Mouse (Mus musculus): ENCODE measurements around the gene Slc25a33. TPM values are rescaled to one million over a fixed set of nuclear protein-coding genes. Genes with fewer than 3 reads are reported as not detected.
A peak's percentile ranks its signal among the peaks of the same experiment; 100 is the strongest.

Gene Slc25a33
- total RNA-seq, 2 experiments from 2014 or later, result 1.6 to 3.9 TPM

DNA sequence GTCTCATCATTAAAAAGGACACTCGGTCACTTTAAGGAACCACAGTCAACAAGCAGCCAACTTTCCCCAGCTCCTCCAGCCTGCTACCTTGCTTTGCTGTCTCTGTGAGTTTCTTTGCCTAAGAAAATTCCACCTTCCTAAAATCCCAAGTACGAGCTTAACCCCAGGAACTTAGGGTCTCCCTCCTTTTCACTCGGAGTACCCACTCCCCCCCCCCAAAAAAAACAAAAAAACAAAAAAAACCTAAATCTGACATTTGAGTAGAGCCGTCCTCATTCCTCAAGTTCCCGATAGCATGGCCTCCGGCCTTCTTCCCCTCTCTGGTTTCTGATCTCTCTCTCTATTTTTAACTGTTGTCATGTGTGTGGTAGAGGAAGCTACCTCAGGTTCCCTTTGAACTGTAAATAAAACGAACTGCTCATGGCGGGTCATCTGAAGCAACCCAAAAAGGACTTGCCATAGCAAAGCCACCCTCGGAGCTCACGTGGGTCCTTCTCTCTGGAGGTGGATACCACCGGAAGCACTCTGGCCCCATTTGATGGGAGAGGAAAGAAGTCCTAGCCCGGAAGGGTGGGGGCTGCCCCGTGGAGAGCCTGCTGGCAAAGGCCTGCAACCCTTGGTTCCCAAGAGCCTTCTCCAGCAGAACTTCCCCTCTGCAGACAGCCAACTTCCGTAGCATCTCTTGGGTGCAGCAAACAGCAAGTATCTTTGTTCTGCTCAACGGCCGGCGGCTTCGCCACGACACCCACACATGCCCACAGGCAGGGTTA, 71.7 kb downstream of the Slc25a33 start, which contains the start of gene Pik3cd:
Gene Pik3cd, minus strand, starts transcription at position 362 of the 770 bp plus-strand sequence.
- peak; percentile 57 for ATAC-seq (replicated peaks; ENCODE audit: poor library complexity, severe bottlenecking)

DNA sequence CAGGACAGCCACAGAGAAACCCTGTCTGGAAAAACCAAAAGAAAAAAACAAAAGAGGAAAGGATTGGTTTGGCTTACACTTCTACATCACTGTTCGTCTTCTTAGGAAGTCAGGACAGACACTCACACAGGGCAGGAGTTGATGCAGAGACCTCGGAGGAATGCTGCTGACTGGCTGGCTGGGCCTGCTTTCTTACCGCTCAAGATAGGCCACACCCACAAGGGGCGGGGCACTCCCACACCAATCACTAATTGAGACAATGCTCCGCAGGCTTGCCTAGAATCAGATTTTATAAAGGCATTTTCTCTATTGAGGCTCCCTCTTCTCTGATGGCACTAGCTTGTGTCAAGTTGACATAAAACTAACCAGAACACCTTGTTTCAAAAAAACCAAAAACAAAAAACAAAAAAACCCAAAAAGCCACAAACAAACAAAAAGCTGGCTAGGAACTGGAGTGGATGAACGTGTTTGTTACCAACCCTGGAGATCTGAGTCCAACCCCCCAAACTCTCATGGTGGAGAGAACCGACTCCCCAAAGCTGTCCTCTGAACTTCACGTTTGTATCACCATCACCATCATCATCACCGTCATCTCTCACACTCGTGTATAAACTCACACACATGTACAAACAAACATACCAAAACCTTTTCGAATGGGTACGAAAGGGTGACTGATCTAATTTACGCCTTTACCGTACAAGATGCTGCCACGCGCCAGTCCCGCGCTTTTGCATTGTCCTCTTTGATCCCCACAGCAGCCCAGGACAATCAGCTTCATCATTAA, 72.5 kb downstream of the Slc25a33 start:
- ATAC-seq (replicated peaks; ENCODE audit: poor library complexity, severe bottlenecking), result peak; percentile 14; the same call in 1 of the 2 replicates

DNA sequence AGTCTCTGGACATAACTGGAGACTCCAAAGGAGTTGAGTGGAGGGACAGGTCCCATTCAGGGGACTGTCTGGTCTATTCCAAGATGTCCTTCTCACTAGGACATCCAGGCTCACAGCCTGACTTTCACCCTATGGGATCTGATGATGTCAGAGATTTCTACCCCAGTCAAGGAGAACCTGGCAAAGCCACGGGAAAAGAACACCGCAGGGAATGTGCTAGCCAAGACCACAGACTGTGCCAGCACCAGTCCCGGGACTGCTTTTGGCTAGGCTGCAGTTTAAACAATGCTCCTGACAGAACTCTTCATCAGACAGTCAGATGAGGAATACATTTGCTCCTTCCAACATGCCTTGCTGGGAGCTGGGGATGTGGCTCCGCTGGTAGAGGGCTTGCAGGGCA, 74.1 kb downstream of the Slc25a33 start:
- ATAC-seq (replicated peaks; ENCODE audit: poor library complexity, severe bottlenecking), result no peak

DNA sequence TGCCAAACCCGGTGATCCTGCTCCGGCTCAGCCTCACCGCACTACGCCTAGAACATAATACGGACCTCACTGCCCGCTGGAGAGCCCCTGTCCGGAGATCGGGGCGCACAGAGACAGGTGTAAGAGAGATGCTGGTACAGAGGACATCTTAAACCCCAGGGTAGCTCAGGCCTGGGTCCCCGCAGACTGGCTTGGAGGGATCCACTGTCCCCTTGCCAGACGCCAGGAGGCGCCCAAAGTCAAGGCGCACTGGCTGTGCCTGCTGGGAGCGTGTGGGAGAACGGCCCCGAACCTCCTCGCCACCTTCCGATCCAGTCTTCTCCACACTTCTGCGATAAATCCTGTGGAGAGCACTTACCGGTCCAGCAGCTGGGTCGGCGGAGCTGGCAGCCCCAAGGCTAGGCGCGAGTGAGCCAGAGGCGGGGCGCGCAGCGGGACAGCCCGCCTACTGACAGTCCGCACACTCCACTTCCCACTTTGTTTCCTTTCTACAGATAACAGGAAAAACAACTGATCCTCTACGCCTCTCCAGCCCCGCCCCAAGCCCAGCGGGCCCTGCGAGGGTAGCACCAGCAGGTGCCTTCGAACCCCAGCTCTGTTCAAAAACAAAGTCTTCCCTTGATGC, 75.8 kb downstream of the Slc25a33 start:
- ATAC-seq (replicated peaks; ENCODE audit: poor library complexity, severe bottlenecking), result peak; percentile 31

DNA sequence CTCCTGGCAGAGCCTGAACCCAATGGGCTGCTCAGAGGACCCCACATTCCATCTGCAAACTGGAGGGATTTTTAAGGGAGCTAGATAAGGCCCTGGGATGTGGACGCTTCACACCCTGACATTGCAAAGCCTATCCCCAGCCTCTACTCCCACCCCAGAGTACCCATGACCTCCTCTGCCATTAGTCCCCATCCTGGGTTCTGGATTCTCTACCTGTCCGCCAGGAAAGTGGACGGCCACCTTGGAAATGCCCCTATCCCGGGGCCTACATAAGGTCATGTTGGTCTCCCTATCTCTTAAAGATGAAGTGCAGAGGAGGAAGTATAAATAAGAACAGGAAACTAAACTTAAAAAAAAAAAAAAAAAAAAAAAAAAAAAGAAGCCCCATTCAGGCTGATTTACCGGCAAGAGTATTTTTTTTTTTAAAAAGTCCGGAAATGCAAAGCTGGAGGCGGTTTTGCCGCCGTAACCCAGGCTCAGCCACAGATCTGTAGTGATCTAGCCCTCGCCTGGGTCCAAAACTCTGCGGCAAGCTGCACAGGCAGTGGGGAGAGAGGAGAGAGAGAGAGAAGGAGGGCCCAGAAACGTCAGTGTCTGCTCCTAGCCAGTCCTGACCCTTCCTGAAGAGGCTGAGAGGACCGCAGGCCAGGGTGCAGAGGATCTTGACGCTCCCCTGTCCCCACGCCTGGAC, 76.4 kb downstream of the Slc25a33 start:
- ATAC-seq (replicated peaks; ENCODE audit: poor library complexity, severe bottlenecking), result peak; percentile 38

DNA sequence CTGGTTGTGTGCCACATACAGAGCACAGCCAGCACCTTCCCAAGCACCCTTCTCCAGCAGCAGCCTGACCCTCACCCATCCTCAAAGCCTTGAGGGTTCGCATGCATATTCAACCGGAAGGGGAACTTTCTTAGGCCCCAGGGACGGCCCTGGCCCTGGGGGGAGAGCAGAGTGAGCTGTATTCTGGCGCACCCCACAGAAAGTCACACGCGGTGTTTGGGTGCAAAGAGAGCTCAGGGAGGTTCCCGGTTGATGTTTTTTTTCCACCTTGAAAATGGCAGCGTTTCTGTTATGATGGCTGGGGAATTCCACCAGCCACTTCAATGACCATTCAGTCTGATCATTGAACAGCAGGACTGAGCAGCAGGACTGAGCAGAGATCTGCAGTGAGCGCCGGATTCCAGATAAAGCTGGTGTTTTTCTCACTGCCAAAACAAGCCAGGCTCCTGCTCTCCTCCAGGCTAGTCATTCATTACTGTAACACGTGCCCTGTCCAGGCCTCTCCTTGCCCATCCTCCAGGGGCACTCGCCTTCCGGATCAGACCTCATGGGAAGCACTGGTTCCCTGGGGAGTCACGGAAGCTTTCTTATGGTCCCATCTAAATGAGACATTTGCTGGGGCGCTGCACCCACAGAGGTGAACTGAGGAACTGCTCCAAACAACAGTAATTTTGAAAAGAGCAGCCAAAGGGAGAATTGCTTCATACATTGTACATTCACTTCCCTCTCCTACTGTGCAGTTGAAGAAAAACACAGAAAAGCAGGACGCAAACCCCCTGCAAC, 77.7 kb downstream of the Slc25a33 start:
- ATAC-seq (replicated peaks; ENCODE audit: poor library complexity, severe bottlenecking), result peak; percentile 65

Other genes with a start within 250 kb of the Slc25a33 start
- gene Clstn1, start 187.8 kb downstream of the Slc25a33 start, total RNA-seq (2014; fragmentation: Nextera tagmentation), result 0.90 and 3.0 TPM in 2 replicates
- gene Clstn1, start 187.8 kb downstream of the Slc25a33 start, total RNA-seq (2017), result 3.0 and 3.2 TPM in 2 replicates
- 72.9 and 80.4 TPM in 2 replicates for gene Pik3cd, start 71.7 kb downstream of the Slc25a33 start, total RNA-seq (2014; fragmentation: Nextera tagmentation)
- gene Pik3cd, start 71.7 kb downstream of the Slc25a33 start, total RNA-seq (2017), result 64.5 and 81.6 TPM in 2 replicates
- 14.0 and 17.6 TPM in 2 replicates for gene Tmem201, start 36.2 kb downstream of the Slc25a33 start, total RNA-seq (2014; fragmentation: Nextera tagmentation)
- gene Tmem201, start 36.2 kb downstream of the Slc25a33 start, total RNA-seq (2017), result 7.1 and 7.5 TPM in 2 replicates
- gene Spsb1, start 180.8 kb upstream of the Slc25a33 start, total RNA-seq (2014; fragmentation: Nextera tagmentation), result not detected in 2 replicates
- gene Spsb1, start 180.8 kb upstream of the Slc25a33 start, total RNA-seq (2017), result not detected in 2 replicates
- 15.3 and 18.1 TPM in 2 replicates for gene H6pd, start 234.7 kb upstream of the Slc25a33 start, total RNA-seq (2014; fragmentation: Nextera tagmentation)
- 27.5 and 28.8 TPM in 2 replicates for gene H6pd, start 234.7 kb upstream of the Slc25a33 start, total RNA-seq (2017)

Measured in granulocyte monocyte progenitor cell, adult 5-6 weeks (primary cell).